Mouse (Mus musculus): ENCODE measurements around the gene Ddc. TPM values are rescaled to one million over a fixed set of nuclear protein-coding genes. Genes with fewer than 3 reads are reported as not detected.

Ddc gene
- total and polyA plus RNA-seq, 3 experiments: 0.07 to 0.08 TPM; not detected in 1

- no peak overlapping the region for H3K27ac ChIP-seq (ENCODE audit: control insufficient read depth, low read depth, low read length)
These were observed 60.6 kb downstream of the Ddc start for GRCm38 (mm10) chr11:11837384-11837783.

GRCm38 (mm10) chr11:11836713-11837370 lies 61.1 kb downstream of the Ddc start:
- Histone ChIP-seq H3K27ac (ENCODE audit: control insufficient read depth, low read depth, low read length) (peak overlapping the region; percentile 48), H3K9ac (ENCODE audit: control insufficient read depth, low read depth, low read length, poor library complexity, severe bottlenecking) (peak overlapping the region; percentile 15; the same call in 1 of the 2 replicates), H3K4me3 (ENCODE audit: control insufficient read depth in 1 of 2, insufficient read depth in 1 of 2, low read depth in 2 of 2, low read length in 2 of 2) (peak overlapping the region; percentile 31 to 32; a peak in 3 of 4 replicates)
- TF ChIP-seq EP300 (IDR thresholded peaks at IDR 0.05; ENCODE audit: low read depth in 1 of 2, low read length in 2 of 2): peak; percentile 98
- TF ChIP-seq POLR2AphosphoS5 (IDR thresholded peaks at IDR 0.05; ENCODE audit: borderline replicate concordance, low read depth, low read length): no peak
- TF ChIP-seq POLR2A (IDR thresholded peaks at IDR 0.05; ENCODE audit: control insufficient read depth in 1 of 2, insufficient read depth in 1 of 2, low read depth in 1 of 2, low read length in 2 of 2, poor library complexity in 1 of 2): no peak
- peak; percentile 49 for TF ChIP-seq MAX (IDR thresholded peaks at IDR 0.05; ENCODE audit: low read length)
- TF ChIP-seq ELF1 (IDR thresholded peaks at IDR 0.05; ENCODE audit: low read depth, low read length): no peak
- TF ChIP-seq USF1 (IDR thresholded peaks at IDR 0.05; ENCODE audit: low read depth, low read length): no peak
- no peak for TF ChIP-seq UBTF (IDR thresholded peaks at IDR 0.05; ENCODE audit: borderline replicate concordance, insufficient read depth, low read depth, low read length)
- peak; percentile 100 for TF ChIP-seq RCOR1 (IDR thresholded peaks at IDR 0.05; ENCODE audit: low read depth, low read length)
- 0 out of 2 replicates have a peak, but pooled peaks have one; percentile 13 for TF ChIP-seq NELFE (IDR thresholded peaks at IDR 0.05; ENCODE audit: low read depth, low read length)
- no peak for TF ChIP-seq NRF1 (IDR thresholded peaks at IDR 0.05; ENCODE audit: insufficient read depth, low read depth, low read length, poor library complexity, severe bottlenecking)
- TF ChIP-seq ZMIZ1 (IDR thresholded peaks at IDR 0.05; ENCODE audit: low read depth, low read length): no peak
- peak; percentile 91 for TF ChIP-seq BHLHE40 (IDR thresholded peaks at IDR 0.05; ENCODE audit: borderline replicate concordance, low read depth, low read length)
- TF ChIP-seq SIN3A (IDR thresholded peaks at IDR 0.05; ENCODE audit: low read length): peak; percentile 76
- TF ChIP-seq MYC (IDR thresholded peaks at IDR 0.05; ENCODE audit: low read depth, low read length): peak; percentile 36; the same call in 1 of the 2 replicates
- TF ChIP-seq CHD2 (IDR thresholded peaks at IDR 0.05; ENCODE audit: low read length): no peak
- TF ChIP-seq HCFC1 (IDR thresholded peaks at IDR 0.05; ENCODE audit: low read depth, low read length): peak; percentile 53; the same call in 1 of the 2 replicates
- TF ChIP-seq TAL1 (IDR thresholded peaks at IDR 0.05; ENCODE audit: low read length): peak; percentile 87
- peak; percentile 97 for TF ChIP-seq MAFK (IDR thresholded peaks at IDR 0.05; ENCODE audit: borderline replicate concordance, low read depth, low read length)
- no peak for TF ChIP-seq CHD1 (IDR thresholded peaks at IDR 0.05; ENCODE audit: low read depth, low read length)
- TF ChIP-seq RAD21 (IDR thresholded peaks at IDR 0.05; ENCODE audit: low read depth, low read length): no peak
- TF ChIP-seq ZKSCAN1 (IDR thresholded peaks at IDR 0.05; ENCODE audit: low read depth, low read length): peak; percentile 34; the same call in 1 of the 2 replicates
- TF ChIP-seq ETS1 (IDR thresholded peaks at IDR 0.05; ENCODE audit: low read depth, low read length): peak; percentile 94
- no peak; the same call in 1 of the 2 replicates for TF ChIP-seq KAT2A (conservative IDR thresholded peaks at IDR 0.05; ENCODE audit: low read depth, low read length)
- no peak for TF ChIP-seq POLR2AphosphoS2 (IDR thresholded peaks at IDR 0.05; ENCODE audit: low read length)

More at GRCm38 (mm10) chr11:11837384-11837783, 60.6 kb downstream of the Ddc start:
- H3K9ac ChIP-seq (ENCODE audit: control insufficient read depth, low read depth, low read length, poor library complexity, severe bottlenecking): no peak overlapping the region
- peaks cover 1 to 9% of the 10 kb centered on the region in 2 experiments for H3K27me3 ChIP-seq (ENCODE audit: control insufficient read depth in 1 of 2, insufficient read depth in 2 of 2, low read length in 2 of 2)
- H3K79me2 ChIP-seq (ENCODE audit: control insufficient read depth, insufficient read depth, low read length, poor library complexity): no peaks in the 10 kb centered on the region
- no peak for TF ChIP-seq MXI1 (IDR thresholded peaks at IDR 0.05; ENCODE audit: low read depth, low read length)
- TF ChIP-seq MYC (IDR thresholded peaks at IDR 0.05; ENCODE audit: low read depth, low read length): no peak
- no peak for TF ChIP-seq MYB (IDR thresholded peaks at IDR 0.05; ENCODE audit: low read depth, low read length)
- TF ChIP-seq ZC3H11A (IDR thresholded peaks at IDR 0.05; ENCODE audit: low read depth, low read length): no peak
- no peak for TF ChIP-seq USF2 (IDR thresholded peaks at IDR 0.05; ENCODE audit: borderline replicate concordance in 1 of 2, insufficient read depth in 1 of 2, low read depth in 1 of 2, low read length in 2 of 2)
- TF ChIP-seq SMC3 (IDR thresholded peaks at IDR 0.05; ENCODE audit: low read depth, low read length): no peak
- no peak for TF ChIP-seq RCOR1 (IDR thresholded peaks at IDR 0.05; ENCODE audit: low read depth, low read length)
- TF ChIP-seq GATA1 (IDR thresholded peaks at IDR 0.05; ENCODE audit: low read depth, low read length): no peak
- no peak for TF ChIP-seq TBP (IDR thresholded peaks at IDR 0.05; ENCODE audit: low read depth, low read length)
- TF ChIP-seq JUND (IDR thresholded peaks at IDR 0.05; ENCODE audit: low read depth, low read length): no peak
- TF ChIP-seq E2F4 (IDR thresholded peaks at IDR 0.05; ENCODE audit: borderline replicate concordance, low read depth, low read length): no peak
- TF ChIP-seq NELFE (IDR thresholded peaks at IDR 0.05; ENCODE audit: low read depth, low read length): no peak
- TF ChIP-seq NRF1 (IDR thresholded peaks at IDR 0.05; ENCODE audit: insufficient read depth, low read depth, low read length, poor library complexity, severe bottlenecking): no peak
- no peak for TF ChIP-seq BHLHE40 (IDR thresholded peaks at IDR 0.05; ENCODE audit: borderline replicate concordance, low read depth, low read length)
- no peak for TF ChIP-seq RAD21 (IDR thresholded peaks at IDR 0.05; ENCODE audit: low read depth, low read length)
- TF ChIP-seq HCFC1 (IDR thresholded peaks at IDR 0.05; ENCODE audit: low read depth, low read length): no peak
- H3K36me3 ChIP-seq (ENCODE audit: control insufficient read depth in 1 of 2, insufficient read depth in 2 of 2, low read length in 2 of 2): peaks cover 0 to 45% of the 10 kb centered on the region in 2 experiments; a peak in 2 of 4 replicates
- H3K9me3 ChIP-seq (replicated peaks; ENCODE audit: insufficient read depth, low read length): no peaks in the 10 kb centered on the region
- no peak overlapping the region for H3K4me3 ChIP-seq (ENCODE audit: control insufficient read depth in 1 of 2, insufficient read depth in 1 of 2, low read depth in 2 of 2, low read length in 2 of 2)
- H3K4me1 ChIP-seq (ENCODE audit: control insufficient read depth in 1 of 2, insufficient read depth in 2 of 2, low read length in 2 of 2): peaks cover 18 to 35% of the 10 kb centered on the region in 2 experiments
- no peak for DNase-seq (ENCODE audit: low read depth, low spot score)

More at GRCm38 (mm10) chr11:11836713-11837370, 61.1 kb downstream of the Ddc start:
- Histone ChIP-seq H3K36me3 (ENCODE audit: control insufficient read depth in 1 of 2, insufficient read depth in 2 of 2, low read length in 2 of 2) (peaks cover 0 to 43% of the 10 kb centered on the region in 2 experiments; a peak in 2 of 4 replicates), H3K79me2 (ENCODE audit: control insufficient read depth, insufficient read depth, low read length, poor library complexity) (no peaks in the 10 kb centered on the region), H3K9me3 (replicated peaks; ENCODE audit: insufficient read depth, low read length) (no peaks in the 10 kb centered on the region), H3K4me1 (ENCODE audit: control insufficient read depth in 1 of 2, insufficient read depth in 2 of 2, low read length in 2 of 2) (peaks cover 18 to 39% of the 10 kb centered on the region in 2 experiments), H3K27me3 (ENCODE audit: control insufficient read depth in 1 of 2, insufficient read depth in 2 of 2, low read length in 2 of 2) (peaks cover 3 to 13% of the 10 kb centered on the region in 2 experiments; a peak in 3 of 4 replicates)
- DNase-seq (ENCODE audit: low read depth, low spot score): peak; percentile 94

Measured in MEL (cell line).